Mouse (Mus musculus): ENCODE data around the gene Utrn. TPM values are rescaled to one million over a fixed set of nuclear protein-coding genes. Genes with fewer than 3 reads are reported as not detected.

Utrn gene
- total RNA-seq, 2 experiments from 2014 or later = 73.1 to 79.5 TPM

- DNase-seq (ENCODE audit: low spot score in 2 of 2) = no peak
Observed at GRCm38 (mm10) chr10:12456867-12457266, 412.3 kb downstream of the Utrn start.

- DNase-seq (ENCODE audit: low spot score in 2 of 2) = no peak
Observed at GRCm38 (mm10) chr10:12452641-12453040, 416.5 kb downstream of the Utrn start.

GRCm38 (mm10) chr10:12444122-12444521 lies 425.0 kb downstream of the Utrn start:
- DNase-seq (ENCODE audit: low spot score in 2 of 2) = no peak

GRCm38 (mm10) chr10:12433161-12433560 lies 436.0 kb downstream of the Utrn start:
- DNase-seq (ENCODE audit: low spot score in 2 of 2) = no peak

- DNase-seq (ENCODE audit: low spot score in 2 of 2) = no peak
Observed at GRCm38 (mm10) chr10:12430399-12430798, 438.8 kb downstream of the Utrn start.

GRCm38 (mm10) chr10:12426866-12427265 lies 442.3 kb downstream of the Utrn start:
- DNase-seq (ENCODE audit: low spot score in 2 of 2) = no peak

- no peak for DNase-seq (ENCODE audit: low spot score in 2 of 2)
Observed at GRCm38 (mm10) chr10:12424944-12425343, 444.2 kb downstream of the Utrn start.

GRCm38 (mm10) chr10:12423994-12424725 lies 445.0 kb downstream of the Utrn start:
- DNase-seq (ENCODE audit: low spot score in 2 of 2) = no peak

- no peak for DNase-seq (ENCODE audit: low spot score in 2 of 2)
Observed at GRCm38 (mm10) chr10:12414967-12415366, 454.2 kb downstream of the Utrn start.

- no peak for DNase-seq (ENCODE audit: low spot score in 2 of 2)
Observed at GRCm38 (mm10) chr10:12406338-12407110, 462.6 kb downstream of the Utrn start.

- no peak for DNase-seq (ENCODE audit: low spot score in 2 of 2)
Observed at GRCm38 (mm10) chr10:12399450-12399849, 469.7 kb downstream of the Utrn start.

- DNase-seq (ENCODE audit: low spot score in 2 of 2) = no peak
Observed at GRCm38 (mm10) chr10:12380139-12380538, 489.0 kb downstream of the Utrn start.

GRCm38 (mm10) chr10:12379123-12379522 lies 490.0 kb downstream of the Utrn start:
- DNase-seq (ENCODE audit: low spot score in 2 of 2) = no peak

GRCm38 (mm10) chr10:12377727-12378126 lies 491.4 kb downstream of the Utrn start:
- no peak for DNase-seq (ENCODE audit: low spot score in 2 of 2)

- DNase-seq (ENCODE audit: low spot score in 2 of 2) = no peak
Observed at GRCm38 (mm10) chr10:12376015-12376414, 493.1 kb downstream of the Utrn start.

- DNase-seq (ENCODE audit: low spot score in 2 of 2) = no peak
Observed at GRCm38 (mm10) chr10:12374741-12375140, 494.4 kb downstream of the Utrn start.

GRCm38 (mm10) chr10:12354556-12354955 lies 514.6 kb downstream of the Utrn start:
- no peak for DNase-seq (ENCODE audit: low spot score in 2 of 2)

GRCm38 (mm10) chr10:12354106-12354505 lies 515.1 kb downstream of the Utrn start:
- no peak for DNase-seq (ENCODE audit: low spot score in 2 of 2)

GRCm38 (mm10) chr10:12339704-12340558 lies 529.2 kb downstream of the Utrn start:
- no peak for DNase-seq (ENCODE audit: low spot score in 2 of 2)

GRCm38 (mm10) chr10:12339005-12339703 lies 530.0 kb downstream of the Utrn start:
- DNase-seq (ENCODE audit: low spot score in 2 of 2) = no peak

Measured in adrenal gland, adult 18-20 months (tissue).